Mouse (Mus musculus): ENCODE results near the gene Nutf2.
"Not testable (repeated sequence)": the region's sequence is repeated elsewhere in the genome, so short reads cannot be mapped to it uniquely, and the experiment has no call there.

Gene Nutf2

DNA sequence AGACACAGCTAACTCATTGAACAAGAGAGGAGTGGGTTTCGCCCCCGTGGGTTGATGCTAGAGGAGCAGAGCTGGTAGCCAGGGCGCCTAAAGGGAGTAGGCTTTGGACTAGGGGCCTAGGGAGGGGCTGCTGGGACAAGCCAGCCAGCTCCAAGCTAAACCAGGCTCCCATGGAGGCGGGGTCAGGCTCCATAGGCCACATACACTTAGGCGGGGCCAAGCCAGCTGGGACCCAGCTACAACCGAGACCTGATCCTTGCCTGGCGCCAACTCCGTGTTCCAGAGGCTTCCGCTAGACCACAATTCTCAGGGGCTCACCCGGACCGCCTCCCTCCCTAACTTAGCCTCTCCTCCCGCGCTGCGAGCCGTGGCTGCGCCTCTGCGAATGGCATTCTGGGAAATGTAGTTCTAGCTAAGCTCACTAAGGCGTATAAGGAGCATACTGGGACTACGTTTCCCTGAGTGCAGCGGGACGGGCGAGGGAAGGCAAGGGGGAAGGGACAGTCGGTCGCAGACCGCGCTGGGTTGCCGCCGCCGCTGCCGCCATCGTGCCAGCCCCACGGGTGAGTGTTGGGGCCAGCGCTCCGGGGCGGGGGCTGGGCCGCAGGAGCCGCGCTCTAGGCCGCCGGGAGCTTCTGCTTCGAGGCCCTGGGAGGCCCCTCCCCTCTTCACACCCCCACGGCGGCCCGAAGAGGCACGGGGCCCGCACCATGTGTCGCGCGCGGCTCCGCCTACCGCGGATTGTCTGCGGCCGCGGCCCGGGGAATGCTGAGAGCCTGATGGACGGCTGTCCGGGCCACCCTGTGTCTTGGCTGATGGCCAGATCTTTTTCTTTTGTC, at the start of gene Nutf2:
Nutf2 (plus strand) TSS at position 438 of the 839 bp plus-strand sequence.
- DNase-seq: peak; percentile 86

- no peak for DNase-seq
These were observed 49.3 kb upstream of the Nutf2 start for GRCm38 (mm10) chr8:105811061-105811460.

DNA sequence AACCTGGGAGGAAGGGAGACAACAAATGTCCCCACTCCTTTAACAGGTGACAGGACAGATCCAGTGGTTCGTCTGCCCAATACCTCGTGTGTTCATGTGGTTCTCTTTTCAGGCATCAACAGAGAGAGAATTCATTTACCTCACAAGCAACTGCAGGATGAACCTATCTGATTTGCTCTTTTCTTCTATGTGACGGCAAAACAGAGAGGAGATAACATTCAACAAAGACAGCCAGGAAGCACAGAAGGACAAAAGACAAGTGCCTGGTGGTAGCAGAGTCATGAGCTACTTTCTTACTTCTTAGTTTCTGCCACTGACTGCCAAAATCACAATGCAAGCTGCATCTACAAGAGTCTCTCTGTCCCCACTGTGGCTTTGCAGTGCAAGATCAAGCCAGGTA, 48.8 kb upstream of the Nutf2 start:
- DNase-seq: no peak

DNA sequence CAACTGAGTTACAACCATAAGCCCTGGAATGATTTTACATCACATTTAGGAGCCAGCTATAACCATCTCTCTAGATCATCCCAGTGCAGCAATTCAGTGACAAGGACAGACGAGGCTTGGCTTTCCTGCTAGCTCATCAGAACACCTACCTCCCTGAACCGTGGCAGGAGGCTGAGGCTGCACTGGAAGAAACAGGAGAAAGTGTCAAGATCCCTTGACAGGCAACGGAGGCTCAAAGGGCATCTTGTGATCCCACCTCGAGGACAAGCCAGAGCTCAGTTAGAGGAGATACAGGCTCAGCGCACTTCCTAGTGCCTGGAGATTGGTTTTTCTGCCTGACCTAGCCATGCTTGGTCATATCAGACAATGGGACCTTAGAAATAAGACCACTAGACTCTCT, 47.9 kb upstream of the Nutf2 start:
- DNase-seq: no peak

GRCm38 (mm10) chr8:105813241-105813640, 47.1 kb upstream of the Nutf2 start:
- no peak for DNase-seq

GRCm38 (mm10) chr8:105819659-105820058, 40.7 kb upstream of the Nutf2 start:
- no peak for DNase-seq

DNA sequence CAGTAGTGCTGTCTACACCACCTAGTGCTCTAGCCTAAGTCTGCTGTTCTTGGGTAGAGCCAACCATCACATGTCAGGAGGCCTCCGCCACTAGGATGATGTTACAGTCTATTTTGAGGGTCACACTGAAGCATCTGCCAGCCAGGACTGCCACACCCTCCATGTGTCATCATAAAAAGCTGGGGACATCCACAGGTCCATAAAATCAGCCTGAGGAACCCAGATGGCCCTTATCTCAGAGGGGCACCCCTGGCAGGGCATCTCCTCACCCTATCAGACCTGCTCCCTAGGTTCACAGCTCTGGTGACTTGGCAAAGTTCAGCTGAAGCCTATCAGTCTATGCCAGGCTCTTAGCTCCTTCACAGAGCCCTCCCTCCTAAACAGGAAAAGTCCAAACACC, 39.5 kb upstream of the Nutf2 start:
- DNase-seq: no peak

GRCm38 (mm10) chr8:105825506-105825905, 34.9 kb upstream of the Nutf2 start:
- DNase-seq: no peak

DNA sequence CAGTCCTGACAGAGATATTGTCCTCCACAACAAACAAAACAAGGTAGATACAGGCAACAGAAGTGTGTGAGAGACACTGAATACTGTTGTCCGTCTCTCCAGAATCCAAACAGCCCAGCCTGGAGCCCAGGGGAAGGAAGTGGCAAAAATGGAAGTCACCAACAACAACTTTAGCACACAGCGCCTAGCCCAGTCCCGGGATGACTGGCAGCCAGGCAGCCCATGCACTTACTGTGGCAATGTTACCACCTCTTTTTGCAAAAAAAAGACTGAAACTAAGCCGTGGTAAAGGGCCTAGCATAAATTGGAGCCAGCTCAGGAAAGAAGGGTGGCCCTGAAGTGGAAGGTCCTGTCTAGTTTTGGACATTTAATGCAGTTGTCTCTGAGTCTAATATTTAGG, 34.0 kb upstream of the Nutf2 start:
- no peak for DNase-seq

- peak; percentile 93 to 95 for DNase-seq
These were observed 33.2 kb upstream of the Nutf2 start, which contains the start of the genes Ranbp10 and Tsnaxip1 for GRCm38 (mm10) chr8:105826861-105827848. Gene Ranbp10, minus strand, starts transcription at chr8:105827350. Gene Tsnaxip1, plus strand, starts transcription at chr8:105827731.

- DNase-seq: not testable (repeated sequence)
These were observed 26.6 kb upstream of the Nutf2 start for GRCm38 (mm10) chr8:105833740-105834139.

DNA sequence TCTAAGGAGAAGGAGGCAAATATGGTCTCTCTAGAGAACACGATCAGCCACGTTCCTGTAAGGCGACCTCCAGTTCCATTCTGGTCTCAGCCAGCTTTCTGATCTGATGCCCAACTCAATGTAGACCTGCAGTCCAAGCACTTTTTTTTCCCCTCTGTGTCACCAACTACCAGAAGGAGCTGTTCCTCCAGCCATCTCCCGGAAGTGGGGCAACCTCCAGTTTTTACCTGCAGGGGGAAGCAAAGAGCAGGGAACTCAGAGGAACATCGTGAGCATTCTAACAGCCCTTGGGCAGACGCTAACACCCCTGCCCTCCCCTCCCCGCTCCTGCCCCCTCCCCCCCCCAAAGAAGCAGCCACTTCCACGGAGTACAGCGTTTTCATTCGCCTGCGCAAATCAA, 25.1 kb upstream of the Nutf2 start:
- DNase-seq: peak; percentile 90 to 92

DNA sequence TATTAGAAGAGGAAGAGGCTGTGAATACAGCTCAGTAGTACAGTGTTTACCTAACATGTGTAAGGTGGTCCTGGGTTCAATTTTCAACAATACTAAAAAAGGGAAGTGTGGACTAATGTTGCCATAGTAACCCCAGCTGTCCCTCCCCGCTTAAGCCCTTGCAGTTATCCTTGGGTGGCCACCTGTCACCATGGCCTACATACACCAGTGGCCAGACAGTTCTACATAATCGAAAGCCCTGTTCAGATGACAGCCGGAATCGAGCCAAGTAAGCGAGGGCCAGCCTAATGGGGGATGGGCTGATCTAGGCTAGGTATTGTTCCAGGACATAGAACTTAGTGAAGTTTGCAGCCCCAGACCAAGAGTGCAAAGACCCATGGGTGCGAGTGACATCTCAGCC, 23.4 kb upstream of the Nutf2 start:
- DNase-seq: peak; percentile 50 to 52

- no peak for DNase-seq
These were observed 21.2 kb upstream of the Nutf2 start for GRCm38 (mm10) chr8:105839209-105839608.

DNA sequence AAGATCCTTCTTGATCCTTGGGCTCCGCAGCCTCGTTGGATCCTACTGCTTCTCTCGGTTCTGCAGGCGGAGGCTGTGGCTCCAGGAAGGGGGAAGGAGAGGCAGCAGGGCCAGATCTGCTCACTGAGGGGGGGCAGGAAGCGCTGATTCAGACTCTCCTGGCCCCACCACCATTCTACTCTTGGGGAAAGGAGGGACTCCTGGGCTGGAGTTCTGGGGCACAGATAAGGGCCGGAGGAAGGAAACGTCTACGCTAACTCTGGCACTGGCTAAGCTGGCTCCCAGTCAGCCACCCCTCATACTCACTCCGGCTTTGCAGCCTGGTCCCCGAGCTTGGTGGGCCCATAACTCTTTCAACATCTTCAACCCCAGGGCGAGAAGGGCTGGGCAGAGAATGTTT, 13.7 kb upstream of the Nutf2 start:
- no peak for DNase-seq

DNA sequence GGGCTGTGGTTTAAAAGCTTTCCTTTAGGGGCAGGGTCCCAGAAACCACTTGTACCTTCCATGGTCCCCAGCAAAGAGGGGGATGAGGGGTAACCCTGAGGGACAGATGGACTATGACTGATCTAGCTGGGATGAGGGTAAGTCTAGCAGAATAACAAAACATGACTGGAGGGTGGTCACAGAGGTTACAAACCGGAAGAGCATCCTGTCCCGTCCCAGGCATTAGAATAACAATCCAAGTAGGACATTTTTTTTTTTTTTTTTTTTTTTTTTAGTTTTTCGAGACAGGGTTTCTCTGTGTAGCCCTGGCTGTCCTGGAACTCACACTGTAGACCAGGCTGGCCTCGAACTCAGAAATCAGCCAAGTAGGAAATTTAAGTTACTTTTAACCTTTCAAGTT, 10.4 kb upstream of the Nutf2 start:
- DNase-seq: no peak

DNA sequence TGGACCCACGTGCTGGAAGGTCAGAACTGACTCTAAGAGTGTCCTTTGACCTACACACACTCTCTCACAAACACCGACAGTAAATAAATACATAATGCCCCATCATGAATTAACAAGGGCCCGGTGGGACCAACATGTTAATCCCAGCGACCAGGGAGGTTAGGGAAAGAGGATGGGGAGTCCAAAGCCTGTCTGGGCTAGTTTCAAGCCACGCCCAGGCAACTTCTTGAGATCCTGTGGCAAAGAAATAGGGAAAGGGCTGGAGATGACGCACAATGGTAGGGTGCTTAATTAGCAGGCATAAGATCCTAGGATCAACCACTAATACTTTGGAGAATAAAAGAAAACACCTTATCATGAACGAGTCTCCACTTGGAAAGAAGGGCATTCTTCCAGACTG, 9.8 kb upstream of the Nutf2 start:
- no peak for DNase-seq

GRCm38 (mm10) chr8:105851651-105852143, 8.7 kb upstream of the Nutf2 start:
- peak; percentile 87 to 88 for DNase-seq

GRCm38 (mm10) chr8:105852146-105852729, 8.1 kb upstream of the Nutf2 start:
- DNase-seq: no peak

GRCm38 (mm10) chr8:105853178-105853577, 7.2 kb upstream of the Nutf2 start, which contains the start of gene Cenpt:
Gene Cenpt, minus strand, starts transcription at chr8:105853278.
- DNase-seq: no peak

DNA sequence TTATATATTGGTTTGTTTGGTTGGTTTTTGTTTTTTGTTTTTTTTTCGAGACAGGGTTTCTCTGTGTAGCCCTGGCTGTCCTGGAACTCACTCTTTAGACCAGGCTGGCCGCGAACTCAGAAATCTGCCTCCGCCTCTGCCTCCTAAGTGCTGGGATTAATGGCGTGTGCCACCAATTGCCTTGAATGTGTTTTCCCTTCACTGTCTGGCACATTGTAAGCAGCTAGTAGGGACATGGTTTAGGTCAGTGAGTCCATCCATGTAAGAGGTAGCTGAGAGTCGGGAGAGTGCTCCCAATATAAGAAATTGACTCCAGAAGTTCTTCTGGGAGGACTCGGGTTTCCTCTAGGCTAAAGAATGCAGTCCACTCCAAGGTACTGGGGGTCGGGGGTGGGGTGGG, 6.1 kb upstream of the Nutf2 start:
- no peak for DNase-seq

DNA sequence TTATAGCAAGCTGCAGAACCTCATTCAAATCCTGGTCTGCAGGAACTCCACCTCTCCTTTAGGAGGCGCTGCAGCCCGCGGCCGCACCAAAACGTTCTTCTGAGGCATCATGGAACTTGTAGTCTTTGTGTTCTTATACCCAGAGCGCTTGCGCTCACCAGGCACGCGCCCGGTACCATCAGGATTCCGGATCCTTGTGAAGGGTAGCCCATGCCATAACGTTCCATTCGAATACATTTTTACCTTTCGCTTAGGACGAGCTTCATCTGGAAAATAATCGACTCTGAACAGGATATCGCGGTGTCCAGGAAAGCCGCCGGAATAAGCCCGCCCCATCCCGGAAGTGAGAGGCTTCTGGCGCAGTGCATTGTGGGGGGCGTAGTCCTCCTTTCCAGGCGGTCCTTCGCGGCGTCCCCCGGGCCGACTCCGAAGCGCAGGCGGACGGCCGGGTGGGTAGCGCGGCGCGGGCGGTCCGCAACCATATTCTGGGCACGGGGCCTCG, 5.6 kb upstream of the Nutf2 start, which contains the start of gene Thap11:
Thap11 (plus strand) TSS at position 418 of the 502 bp plus-strand sequence.
- DNase-seq: peak; percentile 94
